Mouse (Mus musculus): Measurements from ENCODE around the gene Large2.

GRCm38 (mm10) chr2:92408309-92409045 lies 33.8 kb upstream of the Large2 start:
- TF ChIP-seq CTCF (IDR thresholded peaks at IDR 0.05; ENCODE audit: low read depth) (no peak), EP300 (IDR thresholded peaks at IDR 0.05; ENCODE audit: low read depth) (no peak)
